Mouse (Mus musculus) neural tube, embryonic 13.5 days (tissue): ENCODE data around the gene Baz2a. TPM values are rescaled to one million over a fixed set of nuclear protein-coding genes. Genes with fewer than 3 reads are reported as not detected.
"Not testable (repeated sequence)": the region's sequence is repeated elsewhere in the genome, so short reads cannot be mapped to it uniquely, and the experiment has no call there.

Experiments used
- ATAC-seq: fragments of 200-750 bp; cut with Nextera tagmentation; 2 replicates; pipeline ENCODE4 v1.8.0; 2017; ENCODE audit warnings: low read depth, mild to moderate bottlenecking, moderate TSS enrichment, moderate library complexity
- H3K27ac ChIP-seq: fragments of 300-500 bp; sonication (generic); replicated peaks from 2 replicates; pipeline ENCODE4 v1.5.1; 2015; ENCODE audit warnings: moderate library complexity, mild to moderate bottlenecking, inconsistent platforms
- H3K27me3 ChIP-seq: fragments of 300-500 bp; sonication (generic); 2 replicates; pipeline ENCODE4 v1.6.1; 2015; ENCODE audit warnings: mild to moderate bottlenecking, inconsistent platforms
- H3K36me3 ChIP-seq: fragments of 300-500 bp; sonication (generic); 2 replicates; pipeline ENCODE4 v1.6.1; 2015; ENCODE audit warnings: mild to moderate bottlenecking, inconsistent platforms
- H3K4me1 ChIP-seq: fragments of 300-500 bp; sonication (generic); replicated peaks from 2 replicates; pipeline ENCODE4 v1.6.1; 2015; ENCODE audit warnings: inconsistent platforms
- H3K4me2 ChIP-seq: fragments of 300-500 bp; sonication (generic); 2 replicates; pipeline ENCODE4 v1.6.1; 2015; ENCODE audit warnings: inconsistent platforms, mild to moderate bottlenecking, moderate library complexity
- H3K4me3 ChIP-seq: fragments of 300-500 bp; sonication (generic); 2 replicates; pipeline ENCODE4 v1.5.1; 2015; ENCODE audit warnings: mild to moderate bottlenecking, inconsistent platforms
- H3K9ac ChIP-seq: fragments of 300-500 bp; sonication (generic); 2 replicates; pipeline ENCODE4 v1.6.1; 2015; ENCODE audit warnings: moderate library complexity, mild to moderate bottlenecking, inconsistent platforms
- H3K9me3 ChIP-seq: fragments of 300-500 bp; sonication (generic); 2 replicates; pipeline ENCODE4 v1.6.1; 2016; ENCODE audit warnings: inconsistent platforms
- WGBS: fragments of 180-500 bp; shearing (Covaris S2); methylation state at CpG from one replicate; pipeline ENCODE4 v1.1.7; 2015; 5-methylcytosine and 5-hydroxymethylcytosine counted together
- polyA plus RNA-seq: library from polyadenylated mRNA; unstranded; fragments of >200 nt; fragmentation: Nextera tagmentation; extraction: Ambion mirVana; gene quantifications from 2 replicates; pipeline ENCODE4 v1.2.1, GENCODE M21; 2015

The Baz2a gene
- polyA plus RNA-seq = 10.9 and 12.2 TPM in 2 replicates

DNA sequence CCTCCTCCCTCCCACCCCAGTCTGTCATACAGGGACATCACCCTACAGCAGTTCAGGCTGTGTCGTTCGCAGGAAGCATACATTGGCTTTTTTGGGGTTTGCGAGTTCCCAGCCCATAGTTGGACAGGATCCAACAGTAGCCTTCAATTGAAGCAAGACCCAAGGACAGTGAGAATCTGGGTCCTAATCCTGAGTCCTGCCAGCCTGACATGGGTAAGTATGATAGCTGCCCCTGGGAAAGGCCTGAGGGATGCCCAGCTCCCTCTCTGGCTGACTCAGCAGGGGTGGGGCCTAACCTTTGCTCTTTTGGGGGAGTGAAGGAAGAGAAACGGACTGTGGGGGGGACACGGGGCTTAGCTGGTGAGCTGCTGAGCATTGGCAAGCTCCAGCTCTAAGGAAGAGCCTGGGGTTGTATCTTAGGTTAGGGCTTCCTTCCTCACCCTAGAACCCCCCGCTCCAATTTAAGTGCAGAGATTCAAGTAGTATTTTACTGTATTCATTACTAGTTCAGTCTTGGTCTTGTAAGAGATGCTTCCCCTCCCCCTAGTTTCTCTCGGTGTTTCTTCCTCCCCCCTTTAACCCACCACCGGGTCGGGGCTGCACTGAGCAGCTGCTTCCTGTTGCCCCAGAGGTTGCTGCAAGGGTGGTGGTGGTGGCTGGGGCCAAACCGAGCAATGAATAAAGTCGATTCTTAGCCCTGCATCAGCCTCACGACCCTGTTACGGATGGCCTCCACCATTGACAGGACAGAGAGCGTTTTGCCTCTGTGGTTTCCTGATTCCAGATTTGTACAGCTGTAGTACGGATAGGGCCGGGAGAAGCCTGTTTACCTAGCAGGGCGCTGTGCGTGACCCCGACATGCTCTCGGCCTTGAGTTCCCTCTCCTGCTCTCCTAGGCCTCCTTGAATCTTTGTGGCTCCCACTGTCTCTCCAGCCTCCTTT, at the start of gene Baz2a:
TSS of gene Baz2a (plus strand) at position 14 of the 942 bp plus-strand sequence.
- Histone ChIP-seq H3K27ac (peak within 1 kb of the TSS; percentile 93), H3K4me3 (peak within 1 kb of the TSS; percentile 74), H3K4me2 (peak within 1 kb of the TSS; percentile 92), H3K27me3 (no peaks in the 10 kb centered on the region), H3K4me1 (peaks cover 49% of the 10 kb centered on the region), H3K9ac (peak within 1 kb of the TSS; percentile 88), H3K36me3 (peaks cover 39% of the 10 kb centered on the region), H3K9me3 (no peaks in the 10 kb centered on the region)
- 2% methylated on average over 20 of the region's 20 CpGs for WGBS
- ATAC-seq = peak; percentile 4

DNA sequence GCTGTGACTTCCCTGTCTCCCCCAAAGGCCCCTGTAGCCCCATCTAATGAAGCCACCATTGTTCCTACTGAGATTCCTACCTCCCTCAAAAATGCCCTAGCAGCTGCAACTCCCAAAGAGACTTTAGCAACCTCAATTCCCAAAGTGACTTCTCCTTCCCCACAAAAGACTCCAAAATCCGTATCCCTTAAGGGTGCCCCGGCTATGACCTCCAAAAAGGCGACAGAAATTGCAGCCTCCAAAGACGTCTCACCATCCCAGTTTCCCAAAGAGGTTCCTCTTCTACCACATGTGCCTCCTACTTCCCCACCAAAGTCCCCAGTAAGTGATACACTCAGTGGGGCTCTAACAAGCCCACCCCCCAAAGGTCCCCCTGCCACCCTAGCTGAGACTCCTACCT, 49.7 kb upstream of the Baz2a start:
- H3K27me3 ChIP-seq = no peaks in the 10 kb centered on the region
- no peak overlapping the region for H3K4me3 ChIP-seq
- no peak overlapping the region for H3K27ac ChIP-seq
- WGBS = 79% methylated on average over 4 of the region's 4 CpGs
- H3K4me2 ChIP-seq = no peak overlapping the region
- no peak for ATAC-seq
- H3K36me3 ChIP-seq = peaks cover 77% of the 10 kb centered on the region
- H3K9ac ChIP-seq = no peak overlapping the region
- no peaks in the 10 kb centered on the region for H3K9me3 ChIP-seq
- H3K4me1 ChIP-seq = peaks cover 57% of the 10 kb centered on the region

DNA sequence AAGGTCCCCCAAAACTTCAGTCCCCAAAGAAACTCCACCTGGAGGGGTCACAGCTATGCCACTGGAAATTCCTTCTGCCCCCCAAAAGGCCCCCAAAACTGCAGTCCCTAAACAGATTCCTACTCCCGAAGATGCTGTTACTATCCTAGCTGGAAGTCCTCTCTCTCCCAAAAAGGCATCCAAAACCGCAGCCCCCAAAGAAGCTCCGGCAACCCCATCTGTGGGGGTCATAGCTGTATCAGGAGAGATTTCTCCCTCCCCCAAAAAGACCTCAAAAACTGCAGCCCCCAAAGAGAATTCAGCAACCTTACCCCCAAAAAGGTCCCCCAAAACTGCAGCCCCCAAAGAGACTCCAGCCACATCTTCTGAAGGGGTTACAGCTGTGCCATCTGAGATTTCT, 48.9 kb upstream of the Baz2a start:
- 91% methylated on average over 3 of the region's 3 CpGs for WGBS
- H3K4me1 ChIP-seq = peaks cover 49% of the 10 kb centered on the region
- H3K9ac ChIP-seq = no peak overlapping the region
- H3K9me3 ChIP-seq = no peaks in the 10 kb centered on the region
- no peaks in the 10 kb centered on the region for H3K27me3 ChIP-seq
- H3K4me2 ChIP-seq = no peak overlapping the region
- peaks cover 84% of the 10 kb centered on the region for H3K36me3 ChIP-seq
- no peak for ATAC-seq
- H3K27ac ChIP-seq = no peak overlapping the region
- no peak overlapping the region for H3K4me3 ChIP-seq

DNA sequence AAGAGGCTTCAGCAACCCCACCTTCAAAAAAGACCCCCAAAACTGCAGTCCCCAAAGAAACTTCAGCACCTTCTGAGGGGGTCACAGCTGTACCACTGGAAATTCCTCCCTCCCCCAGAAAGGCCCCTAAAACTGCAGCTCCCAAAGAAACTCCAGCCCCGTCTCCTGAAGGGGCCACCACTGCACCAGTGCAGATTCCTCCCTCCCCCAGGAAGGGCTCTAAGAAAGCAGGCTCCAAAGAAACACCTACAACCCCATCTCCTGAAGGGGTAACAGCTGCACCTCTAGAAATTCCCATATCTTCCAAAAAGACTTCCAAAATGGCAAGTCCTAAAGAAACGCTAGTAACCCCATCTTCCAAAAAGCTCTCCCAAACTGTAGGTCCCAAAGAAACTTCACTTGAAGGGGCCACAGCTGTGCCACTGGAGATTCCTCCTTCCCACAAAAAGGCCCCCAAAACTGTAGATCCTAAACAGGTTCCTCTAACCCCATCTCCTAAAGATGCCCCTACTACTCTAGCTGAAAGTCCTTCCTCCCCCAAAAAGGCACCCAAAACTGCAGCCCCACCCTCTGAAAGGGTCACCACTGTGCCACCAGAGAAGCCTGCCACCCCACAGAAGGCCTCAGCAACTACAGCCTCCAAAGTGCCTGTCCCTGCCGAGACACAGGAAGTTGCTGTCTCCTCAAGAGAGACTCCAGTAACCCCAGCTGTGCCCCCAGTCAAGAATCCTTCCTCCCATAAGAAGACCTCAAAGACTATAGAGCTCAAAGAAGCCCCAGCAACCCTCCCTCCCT, 48.1 kb upstream of the Baz2a start:
- Histone ChIP-seq H3K36me3 (peaks cover 92% of the 10 kb centered on the region), H3K9ac (0 out of 2 replicates have a peak overlapping the region, but pooled peaks have one; percentile 49), H3K9me3 (no peaks in the 10 kb centered on the region), H3K27me3 (no peaks in the 10 kb centered on the region), H3K4me1 (peaks cover 42% of the 10 kb centered on the region), H3K27ac (no peak overlapping the region), H3K4me2 (no peak overlapping the region), H3K4me3 (no peak overlapping the region)
- no peak for ATAC-seq
- 75% methylated on average over 3 of the region's 3 CpGs for WGBS

DNA sequence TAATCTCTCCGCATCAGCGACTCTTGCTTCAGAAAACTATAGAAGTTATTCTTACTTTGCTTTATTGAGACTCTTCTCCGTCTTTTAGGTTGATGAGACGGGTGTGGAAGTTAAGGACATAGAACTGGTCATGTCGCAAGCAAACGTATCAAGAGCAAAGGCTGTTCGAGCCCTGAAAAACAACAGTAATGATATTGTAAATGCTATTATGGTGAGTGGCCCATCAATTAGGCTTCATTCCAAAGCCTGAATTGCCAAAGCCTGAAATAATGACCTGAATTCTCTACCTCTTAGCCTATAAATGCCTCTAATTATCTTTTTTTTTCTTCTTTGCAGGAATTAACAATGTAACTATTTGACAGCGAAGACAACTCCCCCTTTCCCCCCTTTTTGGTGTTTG, 43.2 kb upstream of the Baz2a start:
- H3K36me3 ChIP-seq = peaks cover 87% of the 10 kb centered on the region
- H3K4me2 ChIP-seq = no peak overlapping the region
- ATAC-seq = no peak
- H3K27ac ChIP-seq = no peak overlapping the region
- peaks cover 15% of the 10 kb centered on the region for H3K4me1 ChIP-seq
- no peaks in the 10 kb centered on the region for H3K9me3 ChIP-seq
- 93% methylated on average over 8 of the region's 8 CpGs for WGBS
- no peak overlapping the region for H3K9ac ChIP-seq
- no peaks in the 10 kb centered on the region for H3K27me3 ChIP-seq
- H3K4me3 ChIP-seq = no peak overlapping the region

DNA sequence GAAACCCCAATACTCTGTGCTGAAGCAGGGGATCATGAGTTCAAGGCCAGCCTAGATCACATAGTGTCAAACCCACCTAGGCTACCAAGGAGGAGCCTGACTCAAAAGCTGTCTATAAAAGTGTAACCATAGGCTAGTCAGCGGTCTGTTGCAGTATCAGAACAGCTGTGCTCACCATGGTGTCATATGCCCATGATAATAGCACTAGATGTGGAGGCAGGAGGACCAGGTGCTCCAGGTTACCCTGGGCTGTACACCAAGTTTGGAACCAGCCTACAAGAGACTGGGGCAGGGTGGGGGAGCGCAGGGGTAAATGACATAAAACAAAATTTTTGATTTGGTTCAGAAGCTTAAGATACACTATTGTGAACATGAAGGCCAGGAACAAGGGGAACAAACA, 41.6 kb upstream of the Baz2a start:
- H3K4me2 ChIP-seq = no peak overlapping the region
- 0 out of 2 replicates have a peak, but pooled peaks cover 4% of the 10 kb centered on the region for H3K4me1 ChIP-seq
- peaks cover 71% of the 10 kb centered on the region for H3K36me3 ChIP-seq
- no peak overlapping the region for H3K9ac ChIP-seq
- no peak overlapping the region for H3K27ac ChIP-seq
- H3K9me3 ChIP-seq = no peaks in the 10 kb centered on the region
- no peaks in the 10 kb centered on the region for H3K27me3 ChIP-seq
- 99% methylated on average over 2 of the region's 2 CpGs for WGBS
- no peak overlapping the region for H3K4me3 ChIP-seq
- no peak for ATAC-seq

DNA sequence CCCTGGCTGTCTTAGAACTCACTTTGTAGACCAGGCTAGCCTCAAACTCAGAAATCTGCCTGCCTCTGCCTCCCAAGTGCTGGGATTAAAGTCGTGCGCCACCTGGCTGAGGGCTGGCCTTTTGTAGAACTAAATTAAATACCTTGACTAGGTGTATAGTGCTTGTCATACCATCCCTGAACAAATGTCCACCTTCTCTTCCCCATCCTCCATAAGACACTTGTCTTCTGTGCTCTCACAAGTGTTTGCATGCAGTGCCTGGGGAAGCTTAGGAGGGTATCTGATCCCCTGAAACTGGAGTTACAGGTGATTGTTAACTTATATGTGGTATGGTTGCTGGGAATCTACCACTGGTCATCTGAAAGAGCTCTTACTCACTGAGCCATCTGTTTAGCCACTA, 41.0 kb upstream of the Baz2a start:
- 88% methylated on average over 2 of the region's 2 CpGs for WGBS
- H3K4me2 ChIP-seq = no peak overlapping the region

DNA sequence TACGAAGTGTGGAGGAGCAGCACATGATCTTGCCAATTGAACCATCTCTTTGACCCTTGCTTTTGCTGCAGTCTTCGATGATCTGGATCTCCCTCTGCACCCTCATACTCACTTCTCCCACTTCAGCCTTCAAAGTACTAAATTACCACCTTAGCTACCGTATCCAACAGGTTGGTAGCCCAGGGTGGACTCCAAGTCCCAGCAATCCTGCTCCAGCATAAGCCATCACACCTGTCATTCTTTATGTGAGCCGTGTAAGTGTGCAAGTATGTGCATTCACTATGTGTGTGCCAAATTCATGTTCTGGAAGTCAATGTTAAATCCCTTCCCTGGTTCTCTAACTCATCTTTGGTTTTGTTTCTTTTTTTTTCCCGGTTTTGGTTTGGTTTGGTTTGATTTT, 39.8 kb upstream of the Baz2a start:
- Histone ChIP-seq H3K36me3 (peaks cover 53% of the 10 kb centered on the region), H3K27me3 (no peaks in the 10 kb centered on the region), H3K27ac (no peak overlapping the region), H3K4me3 (no peak overlapping the region), H3K4me2 (no peak overlapping the region), H3K4me1 (no peaks in the 10 kb centered on the region), H3K9me3 (no peaks in the 10 kb centered on the region), H3K9ac (no peak overlapping the region)
- 96% methylated on average over 5 of the region's 5 CpGs for WGBS
- ATAC-seq = no peak

More for the DNA sequence above, 41.0 kb upstream of the Baz2a start:
- ATAC-seq = no peak
- H3K27me3 ChIP-seq = no peaks in the 10 kb centered on the region
- no peaks in the 10 kb centered on the region for H3K9me3 ChIP-seq
- H3K4me3 ChIP-seq = no peak overlapping the region
- H3K9ac ChIP-seq = no peak overlapping the region
- no peaks in the 10 kb centered on the region for H3K4me1 ChIP-seq
- no peak overlapping the region for H3K27ac ChIP-seq
- H3K36me3 ChIP-seq = peaks cover 66% of the 10 kb centered on the region

DNA sequence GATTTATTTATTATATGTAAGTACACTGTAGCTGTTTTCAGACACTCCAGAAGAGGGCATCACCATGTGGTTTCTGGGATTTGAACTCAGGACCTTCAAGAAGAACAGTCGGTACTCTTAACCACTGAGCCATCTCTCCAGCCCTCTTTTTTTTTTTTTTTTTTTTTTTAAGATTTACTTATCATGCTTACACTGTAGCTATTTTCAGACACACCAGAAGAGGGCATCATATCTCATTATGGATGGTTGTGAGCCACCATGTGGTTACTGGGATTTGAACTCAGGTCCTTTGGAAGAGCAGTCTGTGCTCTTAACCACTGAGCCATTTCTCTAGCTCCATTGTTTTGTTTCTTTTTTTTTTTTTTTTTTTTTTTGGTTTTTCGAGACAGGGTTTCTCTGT, 39.2 kb upstream of the Baz2a start:
- H3K9me3 ChIP-seq, H3K4me3 ChIP-seq, ATAC-seq, H3K4me2 ChIP-seq, H3K27me3 ChIP-seq, H3K9ac ChIP-seq, H3K27ac ChIP-seq, H3K4me1 ChIP-seq: not testable (repeated sequence)
- WGBS = 100% methylated on average over 1 of the region's 2 CpGs
- H3K36me3 ChIP-seq = peaks cover 48% of the 10 kb centered on the region

DNA sequence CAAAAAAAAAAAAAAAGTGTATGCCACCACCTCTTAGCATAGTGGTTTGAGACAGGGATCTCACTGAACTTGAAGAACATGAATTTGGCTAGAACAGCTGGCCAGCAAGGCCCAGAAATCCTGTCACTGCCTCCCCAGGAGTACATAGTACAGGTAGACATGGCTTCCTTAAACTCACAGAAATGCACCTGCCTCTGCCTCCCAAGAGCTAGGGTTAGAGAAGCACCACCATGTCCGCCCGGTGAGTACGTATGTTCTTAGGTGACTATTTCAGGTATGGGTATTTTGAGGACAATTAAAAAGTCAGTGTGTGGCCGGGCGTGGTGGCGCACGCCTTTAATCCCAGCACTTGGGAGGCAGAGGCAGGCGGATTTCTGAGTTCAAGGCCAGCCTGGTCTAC, 38.4 kb upstream of the Baz2a start:
- H3K27ac ChIP-seq = no peak overlapping the region
- no peak for ATAC-seq
- H3K9me3 ChIP-seq = no peaks in the 10 kb centered on the region
- H3K4me3 ChIP-seq = no peak overlapping the region
- H3K4me2 ChIP-seq = no peak overlapping the region
- 92% methylated on average over 8 of the region's 8 CpGs for WGBS
- no peaks in the 10 kb centered on the region for H3K27me3 ChIP-seq
- peaks cover 40% of the 10 kb centered on the region for H3K36me3 ChIP-seq
- H3K4me1 ChIP-seq = peaks cover 6% of the 10 kb centered on the region
- H3K9ac ChIP-seq = no peak overlapping the region

DNA sequence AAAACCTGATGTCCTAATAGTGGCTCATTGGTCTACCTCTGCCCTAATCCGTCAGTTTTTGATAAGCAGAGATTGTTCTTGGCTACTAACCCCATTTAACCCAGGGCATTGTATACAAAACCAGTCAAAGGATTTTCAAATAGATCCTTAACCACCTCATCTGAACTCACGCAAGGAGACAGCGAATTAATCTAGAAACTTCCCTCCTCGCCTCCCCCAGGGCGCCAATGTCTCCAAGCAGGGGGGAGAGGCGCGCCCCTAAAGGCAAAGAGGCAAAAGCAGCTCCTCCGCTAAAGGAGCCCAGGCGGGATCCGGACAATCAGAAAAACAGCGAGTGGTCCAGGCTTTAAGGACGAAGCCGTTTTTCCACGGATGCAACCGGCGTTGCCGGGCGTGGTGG, 33.2 kb upstream of the Baz2a start:
- H3K9ac ChIP-seq = peak overlapping the region; percentile 95
- no peaks in the 10 kb centered on the region for H3K36me3 ChIP-seq
- no peaks in the 10 kb centered on the region for H3K27me3 ChIP-seq
- peaks cover 32% of the 10 kb centered on the region for H3K4me1 ChIP-seq
- peak overlapping the region; percentile 96 for H3K4me3 ChIP-seq
- peak overlapping the region; percentile 91 for H3K4me2 ChIP-seq
- peak overlapping the region; percentile 99 for H3K27ac ChIP-seq
- no peaks in the 10 kb centered on the region for H3K9me3 ChIP-seq
- peak; percentile 55; the same call in 1 of the 2 replicates for ATAC-seq
- WGBS = 1% methylated on average over 18 of the region's 18 CpGs

DNA sequence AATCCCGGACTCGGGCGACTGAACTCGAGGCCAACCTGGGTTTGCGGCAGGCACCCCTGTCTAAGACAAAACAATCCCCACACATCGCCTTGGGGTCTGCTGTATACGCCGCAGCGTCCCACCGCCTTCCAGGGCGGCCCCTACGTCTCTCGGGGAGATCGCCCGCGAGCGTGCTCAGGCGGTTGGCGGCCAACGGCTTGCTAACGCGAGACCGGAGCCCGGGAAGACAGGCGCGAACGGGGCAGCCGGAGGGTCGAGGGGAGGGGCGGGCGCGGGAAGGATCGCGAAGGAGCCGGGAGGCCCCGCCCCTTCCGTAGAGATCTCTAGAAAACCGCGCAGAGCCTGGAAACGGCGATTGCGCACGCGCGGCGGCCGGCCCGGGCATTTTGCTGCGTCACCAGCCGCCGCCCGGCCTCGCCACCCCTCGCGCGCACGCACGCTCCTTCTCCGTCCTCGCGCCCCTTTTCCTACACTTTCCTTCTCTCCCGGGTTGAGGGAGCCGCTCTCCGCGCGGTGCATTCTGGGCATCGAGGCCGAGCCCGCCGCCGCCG, 32.7 kb upstream of the Baz2a start, which contains the start of gene Ptges3:
TSS of gene Ptges3 (plus strand) at position 354 of the 551 bp plus-strand sequence.
- peak; percentile 94 for ATAC-seq
- Histone ChIP-seq H3K4me1 (peaks cover 34% of the 10 kb centered on the region), H3K27ac (peak within 1 kb of the TSS; percentile 99)

More for the DNA sequence above, 32.7 kb upstream of the Baz2a start, which contains the start of gene Ptges3:
- Histone ChIP-seq H3K9me3 (no peaks in the 10 kb centered on the region), H3K27me3 (no peaks in the 10 kb centered on the region), H3K9ac (peak within 1 kb of the TSS; percentile 95), H3K4me2 (peak within 1 kb of the TSS; percentile 91), H3K36me3 (peaks cover 2% of the 10 kb centered on the region), H3K4me3 (peak within 1 kb of the TSS; percentile 96)
- WGBS = under 1% methylated on average over 72 of the region's 72 CpGs
